Mouse (Mus musculus): ENCODE measurements around the gene Ttbk1. TPM values are rescaled to one million over a fixed set of nuclear protein-coding genes. Genes with fewer than 3 reads are reported as not detected.
"Not testable (repeated sequence)": the region's sequence is repeated elsewhere in the genome, so short reads cannot be mapped to it uniquely, and the experiment has no call there.

The Ttbk1 gene
- polyA plus RNA-seq, 2 experiments, result 0.06 to 0.31 TPM

GRCm38 (mm10) chr17:46503847-46504638 is 16.6 kb upstream of the Ttbk1 start:
- H3K27me3 ChIP-seq (ENCODE audit: control insufficient read depth, insufficient read depth, low read length), result no peaks in the 10 kb centered on the region
- H3K4me1 ChIP-seq (ENCODE audit: control insufficient read depth, insufficient read depth, low read length), result no peaks in the 10 kb centered on the region
- no peak overlapping the region for H3K4me2 ChIP-seq (replicated peaks; ENCODE audit: low read depth, low read length, severe bottlenecking)
- WGBS, result 73% methylated on average over 14 of the region's 14 CpGs
- no peaks in the 10 kb centered on the region for H3K9me3 ChIP-seq (ENCODE audit: control insufficient read depth, low read length)
- no peak overlapping the region for H3K4me3 ChIP-seq (replicated peaks; ENCODE audit: low read length)
- ATAC-seq (ENCODE audit: low FRiP score, low read depth), result no peak
- peak overlapping the region; percentile 7; the same call in 1 of the 2 replicates for H3K9ac ChIP-seq (ENCODE audit: low read depth, low read length, severe bottlenecking)
- no peak for TF ChIP-seq POLR2A (IDR thresholded peaks at IDR 0.05; ENCODE audit: borderline replicate concordance, extremely low read depth, insufficient read depth, insufficient read length)
- DNase-seq (ENCODE audit: low spot score), result no peak
- H3K27ac ChIP-seq (replicated peaks; ENCODE audit: low read depth, low read length), result no peak overlapping the region
- peaks cover under 1% of the 10 kb centered on the region; the same call in 1 of the 2 replicates for H3K36me3 ChIP-seq (ENCODE audit: control insufficient read depth, insufficient read depth, low read length)

- 100% methylated on average over 2 of the region's 2 CpGs for WGBS
- ATAC-seq (ENCODE audit: low FRiP score, low read depth), result no peak
These were observed 15.3 kb upstream of the Ttbk1 start for GRCm38 (mm10) chr17:46502775-46503174.

GRCm38 (mm10) chr17:46497956-46498355 is 10.5 kb upstream of the Ttbk1 start:
- Histone ChIP-seq H3K4me3 (replicated peaks; ENCODE audit: low read length) (no peak overlapping the region), H3K4me2 (replicated peaks; ENCODE audit: low read depth, low read length, severe bottlenecking) (no peak overlapping the region), H3K4me1 (ENCODE audit: control insufficient read depth, insufficient read depth, low read length) (peaks cover 6% of the 10 kb centered on the region), H3K9me3 (ENCODE audit: control insufficient read depth, low read length) (no peaks in the 10 kb centered on the region), H3K27me3 (ENCODE audit: control insufficient read depth, insufficient read depth, low read length) (no peaks in the 10 kb centered on the region), H3K27ac (replicated peaks; ENCODE audit: low read depth, low read length) (no peak overlapping the region), H3K36me3 (ENCODE audit: control insufficient read depth, insufficient read depth, low read length) (peaks cover 3% of the 10 kb centered on the region; the same call in 1 of the 2 replicates), H3K9ac (ENCODE audit: low read depth, low read length, severe bottlenecking) (no peak overlapping the region)
- DNase-seq (ENCODE audit: low spot score), result no peak
- ATAC-seq (ENCODE audit: low FRiP score, low read depth), result no peak
- WGBS, result 77% methylated on average over 8 of the region's 8 CpGs
- TF ChIP-seq POLR2A (IDR thresholded peaks at IDR 0.05; ENCODE audit: borderline replicate concordance, extremely low read depth, insufficient read depth, insufficient read length), result no peak

More at GRCm38 (mm10) chr17:46502775-46503174, 15.3 kb upstream of the Ttbk1 start:
- no peaks in the 10 kb centered on the region for H3K9me3 ChIP-seq (ENCODE audit: control insufficient read depth, low read length)
- H3K27ac ChIP-seq (replicated peaks; ENCODE audit: low read depth, low read length), result no peak overlapping the region
- no peak for DNase-seq (ENCODE audit: low spot score)
- H3K4me2 ChIP-seq (replicated peaks; ENCODE audit: low read depth, low read length, severe bottlenecking), result no peak overlapping the region
- H3K27me3 ChIP-seq (ENCODE audit: control insufficient read depth, insufficient read depth, low read length), result no peaks in the 10 kb centered on the region
- no peak overlapping the region for H3K4me3 ChIP-seq (replicated peaks; ENCODE audit: low read length)
- peaks cover 3% of the 10 kb centered on the region; the same call in 1 of the 2 replicates for H3K36me3 ChIP-seq (ENCODE audit: control insufficient read depth, insufficient read depth, low read length)
- H3K9ac ChIP-seq (ENCODE audit: low read depth, low read length, severe bottlenecking), result no peak overlapping the region
- no peak for TF ChIP-seq POLR2A (IDR thresholded peaks at IDR 0.05; ENCODE audit: borderline replicate concordance, extremely low read depth, insufficient read depth, insufficient read length)
- no peaks in the 10 kb centered on the region for H3K4me1 ChIP-seq (ENCODE audit: control insufficient read depth, insufficient read depth, low read length)

GRCm38 (mm10) chr17:46496623-46497434 is 9.4 kb upstream of the Ttbk1 start, which contains the start of gene Dnph1:
Dnph1 (plus strand) TSS chr17:46496711.
- peak within 1 kb of the TSS; percentile 55 for H3K4me3 ChIP-seq (replicated peaks; ENCODE audit: low read length)
- H3K9me3 ChIP-seq (ENCODE audit: control insufficient read depth, low read length), result no peaks in the 10 kb centered on the region
- peak; percentile 83 for DNase-seq (ENCODE audit: low spot score)
- 0% methylated on average over 42 of the region's 44 CpGs for WGBS
- H3K9ac ChIP-seq (ENCODE audit: low read depth, low read length, severe bottlenecking), result peak within 1 kb of the TSS; percentile 64
- peaks cover 6% of the 10 kb centered on the region for H3K4me1 ChIP-seq (ENCODE audit: control insufficient read depth, insufficient read depth, low read length)
- peak within 1 kb of the TSS; percentile 85 for H3K4me2 ChIP-seq (replicated peaks; ENCODE audit: low read depth, low read length, severe bottlenecking)
- peak; percentile 83; the same call in 1 of the 2 replicates for TF ChIP-seq POLR2A (IDR thresholded peaks at IDR 0.05; ENCODE audit: borderline replicate concordance, extremely low read depth, insufficient read depth, insufficient read length)
- H3K27me3 ChIP-seq (ENCODE audit: control insufficient read depth, insufficient read depth, low read length), result no peaks in the 10 kb centered on the region
- peak; percentile 93 for ATAC-seq (ENCODE audit: low FRiP score, low read depth)
- H3K27ac ChIP-seq (replicated peaks; ENCODE audit: low read depth, low read length), result no peak within 1 kb of the TSS
- peaks cover 3% of the 10 kb centered on the region; the same call in 1 of the 2 replicates for H3K36me3 ChIP-seq (ENCODE audit: control insufficient read depth, insufficient read depth, low read length)

- H3K4me3 ChIP-seq (replicated peaks; ENCODE audit: low read length); H3K9ac ChIP-seq (ENCODE audit: low read depth, low read length, severe bottlenecking); H3K27ac ChIP-seq (replicated peaks; ENCODE audit: low read depth, low read length); DNase-seq (ENCODE audit: low spot score); ATAC-seq (ENCODE audit: low FRiP score, low read depth); H3K9me3 ChIP-seq (ENCODE audit: control insufficient read depth, low read length); H3K27me3 ChIP-seq (ENCODE audit: control insufficient read depth, insufficient read depth, low read length); H3K36me3 ChIP-seq (ENCODE audit: control insufficient read depth, insufficient read depth, low read length); H3K4me1 ChIP-seq (ENCODE audit: control insufficient read depth, insufficient read depth, low read length); H3K4me2 ChIP-seq (replicated peaks; ENCODE audit: low read depth, low read length, severe bottlenecking): not testable (repeated sequence)
These were observed 8.6 kb upstream of the Ttbk1 start for GRCm38 (mm10) chr17:46496081-46496480.

Measured in limb, embryonic 14.5 days (tissue).